Mouse (Mus musculus) ES-Bruce4 (cell line): Measurements from ENCODE around the gene Magi2.

Experiments
- CTCF ChIP-seq: IDR thresholded peaks from one replicate; pipeline ENCODE4 v1.8.1; 2011; ENCODE audit warnings: low read depth, low read length
- EP300 ChIP-seq: IDR thresholded peaks from 2 replicates; pipeline ENCODE4 v1.6.1; 2011; ENCODE audit warnings: low read depth, low read length; ENCODE audit not compliant: insufficient read depth
- POLR2A ChIP-seq: IDR thresholded peaks from one replicate; pipeline ENCODE4 v1.8.1; 2011; ENCODE audit warnings: low read length; ENCODE audit not compliant: insufficient read depth

DNA sequence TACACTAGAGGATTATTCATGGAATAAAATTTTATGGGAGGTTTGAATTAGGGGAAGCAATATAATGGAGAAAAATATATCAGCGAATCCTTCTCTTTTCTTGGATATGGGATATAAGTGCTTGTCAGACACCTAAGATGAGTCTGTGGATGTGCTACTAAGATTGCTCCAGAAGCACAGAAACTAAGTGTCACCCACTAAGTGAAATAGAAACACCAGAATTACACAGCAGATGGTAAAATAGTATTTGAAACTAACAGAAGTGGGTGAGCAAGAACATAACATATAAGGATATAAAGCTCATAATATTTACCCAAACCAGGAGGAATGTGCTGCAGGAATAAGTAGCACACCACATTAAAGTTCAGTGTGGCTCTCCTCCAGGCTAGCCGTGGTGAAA lies 40.7 kb upstream of the Magi2 start:
- TF ChIP-seq POLR2A (no peak), CTCF (no peak), EP300 (no peak)
